Mouse (Mus musculus): Measurements from ENCODE around the gene Ddt. TPM values are rescaled to one million over a fixed set of nuclear protein-coding genes. Genes with fewer than 3 reads are reported as not detected.

The Ddt gene
- polyA plus RNA-seq, 1 experiment = 77.3 TPM

- Histone ChIP-seq H3K4me3 (ENCODE audit: control insufficient read depth, insufficient read depth, low read length) (peak overlapping the region; percentile 44), H3K27ac (ENCODE audit: control insufficient read depth, insufficient read depth, low read length) (no peak overlapping the region), H3K36me3 (ENCODE audit: control insufficient read depth, insufficient read depth, low read length) (no peaks in the 10 kb centered on the region), H3K4me1 (replicated peaks; ENCODE audit: control insufficient read depth, insufficient read depth, low read length) (peaks cover 13% of the 10 kb centered on the region), H3K27me3 (ENCODE audit: control insufficient read depth, insufficient read depth, low read length) (no peaks in the 10 kb centered on the region)
- no peak for DNase-seq
- no peak for TF ChIP-seq CTCF (IDR thresholded peaks at IDR 0.05; ENCODE audit: borderline replicate concordance, control insufficient read depth, extremely low read depth, insufficient read depth, low read length, poor library complexity)
- TF ChIP-seq POLR2A (IDR thresholded peaks at IDR 0.05; ENCODE audit: control insufficient read depth, extremely low read depth, insufficient read depth, low read length, poor library complexity) = no peak
- 2% methylated on average over 12 of the region's 12 CpGs for WGBS
Measured at GRCm38 (mm10) chr10:75797619-75798175, 24.5 kb upstream of the Ddt start.

- peaks cover 13% of the 10 kb centered on the region for H3K4me1 ChIP-seq (replicated peaks; ENCODE audit: control insufficient read depth, insufficient read depth, low read length)
- 59% methylated on average over 11 of the region's 11 CpGs for WGBS
- no peak overlapping the region for H3K27ac ChIP-seq (ENCODE audit: control insufficient read depth, insufficient read depth, low read length)
- H3K36me3 ChIP-seq (ENCODE audit: control insufficient read depth, insufficient read depth, low read length) = no peaks in the 10 kb centered on the region
- H3K27me3 ChIP-seq (ENCODE audit: control insufficient read depth, insufficient read depth, low read length) = no peaks in the 10 kb centered on the region
- H3K4me3 ChIP-seq (ENCODE audit: control insufficient read depth, insufficient read depth, low read length) = no peak overlapping the region
- TF ChIP-seq POLR2A (IDR thresholded peaks at IDR 0.05; ENCODE audit: control insufficient read depth, extremely low read depth, insufficient read depth, low read length, poor library complexity) (no peak), CTCF (IDR thresholded peaks at IDR 0.05; ENCODE audit: borderline replicate concordance, control insufficient read depth, extremely low read depth, insufficient read depth, low read length, poor library complexity) (no peak)
- DNase-seq = no peak
Measured at GRCm38 (mm10) chr10:75796731-75797516, 23.7 kb upstream of the Ddt start.

GRCm38 (mm10) chr10:75794880-75795279 lies 21.7 kb upstream of the Ddt start:
- no peaks in the 10 kb centered on the region for H3K36me3 ChIP-seq (ENCODE audit: control insufficient read depth, insufficient read depth, low read length)
- H3K27me3 ChIP-seq (ENCODE audit: control insufficient read depth, insufficient read depth, low read length) = no peaks in the 10 kb centered on the region
- DNase-seq = no peak
- H3K27ac ChIP-seq (ENCODE audit: control insufficient read depth, insufficient read depth, low read length) = no peak overlapping the region
- peaks cover 13% of the 10 kb centered on the region for H3K4me1 ChIP-seq (replicated peaks; ENCODE audit: control insufficient read depth, insufficient read depth, low read length)
- H3K4me3 ChIP-seq (ENCODE audit: control insufficient read depth, insufficient read depth, low read length) = no peak overlapping the region
- no peak for TF ChIP-seq CTCF (IDR thresholded peaks at IDR 0.05; ENCODE audit: borderline replicate concordance, control insufficient read depth, extremely low read depth, insufficient read depth, low read length, poor library complexity)
- TF ChIP-seq POLR2A (IDR thresholded peaks at IDR 0.05; ENCODE audit: control insufficient read depth, extremely low read depth, insufficient read depth, low read length, poor library complexity) = no peak
- WGBS = 68% methylated on average over 3 of the region's 3 CpGs

GRCm38 (mm10) chr10:75790773-75791172 lies 17.6 kb upstream of the Ddt start:
- no peaks in the 10 kb centered on the region for H3K4me1 ChIP-seq (replicated peaks; ENCODE audit: control insufficient read depth, insufficient read depth, low read length)
- no peak overlapping the region for H3K4me3 ChIP-seq (ENCODE audit: control insufficient read depth, insufficient read depth, low read length)
- 20% methylated on average over 7 of the region's 7 CpGs for WGBS
- no peak overlapping the region for H3K27ac ChIP-seq (ENCODE audit: control insufficient read depth, insufficient read depth, low read length)
- H3K36me3 ChIP-seq (ENCODE audit: control insufficient read depth, insufficient read depth, low read length) = no peaks in the 10 kb centered on the region
- no peaks in the 10 kb centered on the region for H3K27me3 ChIP-seq (ENCODE audit: control insufficient read depth, insufficient read depth, low read length)
- TF ChIP-seq POLR2A (IDR thresholded peaks at IDR 0.05; ENCODE audit: control insufficient read depth, extremely low read depth, insufficient read depth, low read length, poor library complexity) = no peak
- TF ChIP-seq CTCF (IDR thresholded peaks at IDR 0.05; ENCODE audit: borderline replicate concordance, control insufficient read depth, extremely low read depth, insufficient read depth, low read length, poor library complexity) = no peak
- peak; percentile 28 for DNase-seq

GRCm38 (mm10) chr10:75789841-75790240 lies 16.6 kb upstream of the Ddt start:
- TF ChIP-seq CTCF (IDR thresholded peaks at IDR 0.05; ENCODE audit: borderline replicate concordance, control insufficient read depth, extremely low read depth, insufficient read depth, low read length, poor library complexity) (no peak), POLR2A (IDR thresholded peaks at IDR 0.05; ENCODE audit: control insufficient read depth, extremely low read depth, insufficient read depth, low read length, poor library complexity) (no peak)
- Histone ChIP-seq H3K27ac (ENCODE audit: control insufficient read depth, insufficient read depth, low read length) (no peak overlapping the region), H3K36me3 (ENCODE audit: control insufficient read depth, insufficient read depth, low read length) (no peaks in the 10 kb centered on the region), H3K4me1 (replicated peaks; ENCODE audit: control insufficient read depth, insufficient read depth, low read length) (no peaks in the 10 kb centered on the region), H3K27me3 (ENCODE audit: control insufficient read depth, insufficient read depth, low read length) (no peaks in the 10 kb centered on the region), H3K4me3 (ENCODE audit: control insufficient read depth, insufficient read depth, low read length) (no peak overlapping the region)
- whole genome bisulfite sequencing = 94% methylated on average over 5 of the region's 5 CpGs
- DNase-seq = no peak

GRCm38 (mm10) chr10:75789081-75789735 lies 16.0 kb upstream of the Ddt start:
- H3K36me3 ChIP-seq (ENCODE audit: control insufficient read depth, insufficient read depth, low read length) = no peaks in the 10 kb centered on the region
- H3K27me3 ChIP-seq (ENCODE audit: control insufficient read depth, insufficient read depth, low read length) = no peaks in the 10 kb centered on the region
- TF ChIP-seq POLR2A (IDR thresholded peaks at IDR 0.05; ENCODE audit: control insufficient read depth, extremely low read depth, insufficient read depth, low read length, poor library complexity) (no peak), CTCF (IDR thresholded peaks at IDR 0.05; ENCODE audit: borderline replicate concordance, control insufficient read depth, extremely low read depth, insufficient read depth, low read length, poor library complexity) (no peak)
- no peak overlapping the region for H3K4me3 ChIP-seq (ENCODE audit: control insufficient read depth, insufficient read depth, low read length)
- no peak overlapping the region for H3K27ac ChIP-seq (ENCODE audit: control insufficient read depth, insufficient read depth, low read length)
- H3K4me1 ChIP-seq (replicated peaks; ENCODE audit: control insufficient read depth, insufficient read depth, low read length) = no peaks in the 10 kb centered on the region
- DNase-seq = no peak
- WGBS = 89% methylated on average over 6 of the region's 6 CpGs
